Mouse (Mus musculus) testis, adult 2 months (tissue): ENCODE measurements around the gene Nav2.

Source experiments
- CTCF ChIP-seq: fragments of 200-500 bp; IDR thresholded peaks from 2 replicates; pipeline ENCODE4 v1.5.1; 2012; ENCODE audit warnings: low read depth, mild to moderate bottlenecking, inconsistent platforms, low read length, moderate library complexity; ENCODE audit not compliant: control insufficient read depth, insufficient read depth, insufficient replicate concordance
- POLR2A ChIP-seq: fragments of 200-500 bp; IDR thresholded peaks from 2 replicates; pipeline ENCODE4 v1.6.1; 2012; ENCODE audit warnings: low read depth, mild to moderate bottlenecking, inconsistent platforms, low read length, moderate library complexity; ENCODE audit not compliant: control insufficient read depth

DNA sequence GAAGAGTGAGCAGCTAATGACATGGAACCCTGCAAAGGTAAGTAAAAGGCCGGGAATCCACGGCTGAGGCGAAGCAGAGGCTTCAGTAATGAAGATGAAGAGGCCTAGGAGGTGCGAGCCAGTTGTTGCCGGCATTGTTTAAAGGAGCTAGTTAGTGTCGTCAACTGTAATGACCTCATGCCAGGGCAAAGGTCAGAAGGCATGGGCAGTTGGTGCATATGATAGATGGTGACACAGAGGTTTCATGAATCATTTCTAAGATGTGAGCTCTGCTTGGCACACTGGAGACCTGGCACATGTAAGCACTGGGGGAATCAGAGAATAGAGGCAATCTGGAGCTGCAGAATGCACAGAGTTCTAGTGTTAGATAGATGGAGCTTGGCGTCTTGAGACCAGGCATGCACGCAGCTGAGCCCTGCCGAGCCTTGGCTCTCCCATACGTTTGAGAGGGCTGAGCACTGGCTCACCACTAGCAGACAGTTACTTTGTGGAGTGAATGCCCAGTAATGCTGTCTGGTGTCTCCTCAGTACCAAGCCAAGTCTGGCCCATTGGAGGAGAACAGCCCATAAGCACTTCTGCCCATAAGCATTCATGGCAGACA lies 166.9 kb downstream of the Nav2 start:
- TF ChIP-seq POLR2A, result no peak
- TF ChIP-seq CTCF, result no peak
